Mouse (Mus musculus): ENCODE data around the gene Snx20. TPM values are rescaled to one million over a fixed set of nuclear protein-coding genes. Genes with fewer than 3 reads are reported as not detected.

Snx20 gene
- total and polyA plus RNA-seq, 2 experiments from 2014 or later, result 2.0 to 7.3 TPM

GRCm38 (mm10) chr8:88599491-88599890, 36.4 kb downstream of the Snx20 start:
- ATAC-seq (ENCODE audit: insufficient read depth, low read depth), result no peak

GRCm38 (mm10) chr8:88598578-88598977, 37.4 kb downstream of the Snx20 start:
- TF ChIP-seq EP300 (IDR thresholded peaks at IDR 0.05; ENCODE audit: low read depth), result no peak
- no peak for TF ChIP-seq CTCF (IDR thresholded peaks at IDR 0.05; ENCODE audit: low read depth)
- ATAC-seq (ENCODE audit: insufficient read depth, low read depth), result no peak
- Histone ChIP-seq H3K27me3 (ENCODE audit: control insufficient read depth, insufficient read depth, low read length) (no peaks in the 10 kb centered on the region), H3K9ac (replicated peaks; ENCODE audit: low read depth, low read length) (no peak overlapping the region), H3K9me3 (replicated peaks; ENCODE audit: control insufficient read depth, low read length) (no peaks in the 10 kb centered on the region), H3K27ac (ENCODE audit: low read depth) (no peak overlapping the region), H3K4me2 (ENCODE audit: low read depth, low read length) (no peak overlapping the region), H3K4me1 (ENCODE audit: control insufficient read depth, insufficient read depth) (0 out of 2 replicates have a peak, but pooled peaks cover 1% of the 10 kb centered on the region), H3K36me3 (replicated peaks; ENCODE audit: control insufficient read depth, insufficient read depth, low read length) (no peaks in the 10 kb centered on the region), H3K4me3 (ENCODE audit: low read depth, low read length) (no peak overlapping the region)
- no peak for DNase-seq (ENCODE audit: low spot score)
- 62% methylated on average over 5 of the region's 5 CpGs for WGBS

More at GRCm38 (mm10) chr8:88599491-88599890, 36.4 kb downstream of the Snx20 start:
- Histone ChIP-seq H3K4me2 (ENCODE audit: low read depth, low read length) (no peak overlapping the region), H3K36me3 (replicated peaks; ENCODE audit: control insufficient read depth, insufficient read depth, low read length) (no peaks in the 10 kb centered on the region), H3K4me1 (ENCODE audit: control insufficient read depth, insufficient read depth) (0 out of 2 replicates have a peak, but pooled peaks cover 7% of the 10 kb centered on the region), H3K9me3 (replicated peaks; ENCODE audit: control insufficient read depth, low read length) (no peaks in the 10 kb centered on the region), H3K27me3 (ENCODE audit: control insufficient read depth, insufficient read depth, low read length) (no peaks in the 10 kb centered on the region), H3K9ac (replicated peaks; ENCODE audit: low read depth, low read length) (no peak overlapping the region), H3K4me3 (ENCODE audit: low read depth, low read length) (no peak overlapping the region), H3K27ac (ENCODE audit: low read depth) (no peak overlapping the region)
- WGBS, result 76% methylated on average over 7 of the region's 7 CpGs
- DNase-seq (ENCODE audit: low spot score), result no peak
- TF ChIP-seq CTCF (IDR thresholded peaks at IDR 0.05; ENCODE audit: low read depth) (no peak), EP300 (IDR thresholded peaks at IDR 0.05; ENCODE audit: low read depth) (no peak)

- 80% methylated on average over 12 of the region's 12 CpGs for WGBS
- H3K27ac ChIP-seq (ENCODE audit: low read depth), result no peak overlapping the region
- DNase-seq (ENCODE audit: low spot score) (no peak), ATAC-seq (ENCODE audit: insufficient read depth, low read depth) (no peak)
- no peaks in the 10 kb centered on the region for H3K36me3 ChIP-seq (replicated peaks; ENCODE audit: control insufficient read depth, insufficient read depth, low read length)
- no peak overlapping the region for H3K4me3 ChIP-seq (ENCODE audit: low read depth, low read length)
- no peaks in the 10 kb centered on the region for H3K4me1 ChIP-seq (ENCODE audit: control insufficient read depth, insufficient read depth)
- H3K27me3 ChIP-seq (ENCODE audit: control insufficient read depth, insufficient read depth, low read length), result no peaks in the 10 kb centered on the region
- no peak overlapping the region for H3K4me2 ChIP-seq (ENCODE audit: low read depth, low read length)
- H3K9ac ChIP-seq (replicated peaks; ENCODE audit: low read depth, low read length), result no peak overlapping the region
- TF ChIP-seq EP300 (IDR thresholded peaks at IDR 0.05; ENCODE audit: low read depth) (no peak), CTCF (IDR thresholded peaks at IDR 0.05; ENCODE audit: low read depth) (no peak)
- no peaks in the 10 kb centered on the region for H3K9me3 ChIP-seq (replicated peaks; ENCODE audit: control insufficient read depth, low read length)
Measured at GRCm38 (mm10) chr8:88596042-88596441, 39.9 kb downstream of the Snx20 start.

GRCm38 (mm10) chr8:88593947-88594346, 42.0 kb downstream of the Snx20 start:
- DNase-seq (ENCODE audit: low spot score), result no peak
- Histone ChIP-seq H3K27me3 (ENCODE audit: control insufficient read depth, insufficient read depth, low read length) (no peaks in the 10 kb centered on the region), H3K4me2 (ENCODE audit: low read depth, low read length) (no peak overlapping the region), H3K4me1 (ENCODE audit: control insufficient read depth, insufficient read depth) (no peaks in the 10 kb centered on the region), H3K4me3 (ENCODE audit: low read depth, low read length) (no peak overlapping the region), H3K27ac (ENCODE audit: low read depth) (no peak overlapping the region), H3K36me3 (replicated peaks; ENCODE audit: control insufficient read depth, insufficient read depth, low read length) (no peaks in the 10 kb centered on the region), H3K9me3 (replicated peaks; ENCODE audit: control insufficient read depth, low read length) (no peaks in the 10 kb centered on the region), H3K9ac (replicated peaks; ENCODE audit: low read depth, low read length) (no peak overlapping the region)
- peak; percentile 58 for ATAC-seq (ENCODE audit: insufficient read depth, low read depth)
- no peak for TF ChIP-seq CTCF (IDR thresholded peaks at IDR 0.05; ENCODE audit: low read depth)
- TF ChIP-seq EP300 (IDR thresholded peaks at IDR 0.05; ENCODE audit: low read depth), result no peak
- 87% methylated on average over 1 of the region's 1 CpGs for WGBS

GRCm38 (mm10) chr8:88590226-88590625, 45.7 kb downstream of the Snx20 start:
- 59% methylated on average over 6 of the region's 6 CpGs for WGBS
- no peaks in the 10 kb centered on the region for H3K4me1 ChIP-seq (ENCODE audit: control insufficient read depth, insufficient read depth)
- H3K36me3 ChIP-seq (replicated peaks; ENCODE audit: control insufficient read depth, insufficient read depth, low read length), result no peaks in the 10 kb centered on the region
- H3K4me2 ChIP-seq (ENCODE audit: low read depth, low read length), result no peak overlapping the region
- DNase-seq (ENCODE audit: low spot score) (no peak), ATAC-seq (ENCODE audit: insufficient read depth, low read depth) (no peak)
- no peaks in the 10 kb centered on the region for H3K9me3 ChIP-seq (replicated peaks; ENCODE audit: control insufficient read depth, low read length)
- H3K4me3 ChIP-seq (ENCODE audit: low read depth, low read length), result no peak overlapping the region
- H3K27me3 ChIP-seq (ENCODE audit: control insufficient read depth, insufficient read depth, low read length), result no peaks in the 10 kb centered on the region
- no peak overlapping the region for H3K27ac ChIP-seq (ENCODE audit: low read depth)
- no peak overlapping the region for H3K9ac ChIP-seq (replicated peaks; ENCODE audit: low read depth, low read length)
- TF ChIP-seq EP300 (IDR thresholded peaks at IDR 0.05; ENCODE audit: low read depth) (no peak), CTCF (IDR thresholded peaks at IDR 0.05; ENCODE audit: low read depth) (no peak)

GRCm38 (mm10) chr8:88588205-88588889, 47.6 kb downstream of the Snx20 start:
- ATAC-seq (ENCODE audit: insufficient read depth, low read depth) (no peak), DNase-seq (ENCODE audit: low spot score) (no peak)
- Histone ChIP-seq H3K36me3 (replicated peaks; ENCODE audit: control insufficient read depth, insufficient read depth, low read length) (no peaks in the 10 kb centered on the region), H3K4me2 (ENCODE audit: low read depth, low read length) (no peak overlapping the region), H3K27me3 (ENCODE audit: control insufficient read depth, insufficient read depth, low read length) (no peaks in the 10 kb centered on the region), H3K4me1 (ENCODE audit: control insufficient read depth, insufficient read depth) (no peaks in the 10 kb centered on the region), H3K9ac (replicated peaks; ENCODE audit: low read depth, low read length) (no peak overlapping the region), H3K4me3 (ENCODE audit: low read depth, low read length) (no peak overlapping the region), H3K9me3 (replicated peaks; ENCODE audit: control insufficient read depth, low read length) (no peaks in the 10 kb centered on the region), H3K27ac (ENCODE audit: low read depth) (no peak overlapping the region)
- TF ChIP-seq EP300 (IDR thresholded peaks at IDR 0.05; ENCODE audit: low read depth) (no peak), CTCF (IDR thresholded peaks at IDR 0.05; ENCODE audit: low read depth) (no peak)
- WGBS, result 90% methylated on average over 8 of the region's 8 CpGs

Measured in heart, postnatal 0 days (tissue).